Mouse (Mus musculus) forebrain, embryonic 14.5 days (tissue): Measurements from ENCODE around the gene Slc35e4. TPM values are rescaled to one million over a fixed set of nuclear protein-coding genes. Genes with fewer than 3 reads are reported as not detected.
A peak's percentile ranks its signal among the peaks of the same experiment; 100 is the strongest.
"Not testable (repeated sequence)": the region's sequence is repeated elsewhere in the genome, so short reads cannot be mapped to it uniquely, and the experiment has no call there.

Source experiments
- ATAC-seq: fragments of 200-750 bp; cut with Nextera tagmentation; 2 replicates; pipeline ENCODE4 v1.8.0; 2017; ENCODE audit warnings: mild to moderate bottlenecking, moderate library complexity
- DNase-seq: peaks from one replicate; pipeline ENCODE4 v3.0.0-alpha.2; 2015; ENCODE audit warnings: low spot score
- H3K27ac ChIP-seq: fragments of 300-500 bp; sonication (generic); 2 replicates; pipeline ENCODE4 v1.5.1; 2014; ENCODE audit warnings: low read depth, mild to moderate bottlenecking, control low read depth, low read length, moderate library complexity
- H3K27me3 ChIP-seq: fragments of 300-500 bp; sonication (generic); replicated peaks from 2 replicates; pipeline ENCODE4 v1.6.1; 2014; ENCODE audit warnings: low read length, control low read depth, mixed read lengths; ENCODE audit not compliant: control insufficient read depth, insufficient read depth
- H3K36me3 ChIP-seq: fragments of 300-500 bp; sonication (generic); 2 replicates; pipeline ENCODE4 v1.6.1; 2014; ENCODE audit warnings: low read length, control low read depth; ENCODE audit not compliant: control insufficient read depth, insufficient read depth
- H3K4me1 ChIP-seq: fragments of 300-500 bp; sonication (generic); 2 replicates; pipeline ENCODE4 v1.6.1; 2014; ENCODE audit warnings: antibody characterized with exemption, low read length, control low read depth; ENCODE audit not compliant: control insufficient read depth, insufficient read depth
- H3K4me2 ChIP-seq: fragments of 300-500 bp; sonication (generic); 2 replicates; pipeline ENCODE4 v1.6.1; 2014; ENCODE audit warnings: mild to moderate bottlenecking, control low read depth, low read length
- H3K4me3 ChIP-seq: fragments of 300-500 bp; sonication (generic); 2 replicates; pipeline ENCODE4 v1.5.1; 2014; ENCODE audit warnings: low read depth, low read length, control low read depth
- H3K9ac ChIP-seq: fragments of 300-500 bp; sonication (generic); 2 replicates; pipeline ENCODE4 v1.6.1; 2014; ENCODE audit warnings: mild to moderate bottlenecking, low read length, control low read depth, moderate library complexity
- H3K9me3 ChIP-seq: fragments of 300-500 bp; sonication (generic); replicated peaks from 2 replicates; pipeline ENCODE4 v1.6.1; 2016; ENCODE audit warnings: low read length, control low read depth, mixed read lengths; ENCODE audit not compliant: control insufficient read depth
- WGBS: fragments of 180-500 bp; shearing (Covaris S2); extraction: QIAGEN DNeasy Blood & Tissue Kit; methylation state at CpG from one replicate; pipeline ENCODE4 v1.1.7; 2014; 5-methylcytosine and 5-hydroxymethylcytosine counted together
- polyA plus RNA-seq: library from polyadenylated mRNA; unstranded; fragments of >200 nt; fragmentation: Nextera tagmentation; extraction: Ambion mirVana; gene quantifications from 2 replicates; pipeline ENCODE4 v1.2.1, GENCODE M21; 2014

The Slc35e4 gene
- polyA plus RNA-seq = 8.0 and 10.6 TPM in 2 replicates

DNA sequence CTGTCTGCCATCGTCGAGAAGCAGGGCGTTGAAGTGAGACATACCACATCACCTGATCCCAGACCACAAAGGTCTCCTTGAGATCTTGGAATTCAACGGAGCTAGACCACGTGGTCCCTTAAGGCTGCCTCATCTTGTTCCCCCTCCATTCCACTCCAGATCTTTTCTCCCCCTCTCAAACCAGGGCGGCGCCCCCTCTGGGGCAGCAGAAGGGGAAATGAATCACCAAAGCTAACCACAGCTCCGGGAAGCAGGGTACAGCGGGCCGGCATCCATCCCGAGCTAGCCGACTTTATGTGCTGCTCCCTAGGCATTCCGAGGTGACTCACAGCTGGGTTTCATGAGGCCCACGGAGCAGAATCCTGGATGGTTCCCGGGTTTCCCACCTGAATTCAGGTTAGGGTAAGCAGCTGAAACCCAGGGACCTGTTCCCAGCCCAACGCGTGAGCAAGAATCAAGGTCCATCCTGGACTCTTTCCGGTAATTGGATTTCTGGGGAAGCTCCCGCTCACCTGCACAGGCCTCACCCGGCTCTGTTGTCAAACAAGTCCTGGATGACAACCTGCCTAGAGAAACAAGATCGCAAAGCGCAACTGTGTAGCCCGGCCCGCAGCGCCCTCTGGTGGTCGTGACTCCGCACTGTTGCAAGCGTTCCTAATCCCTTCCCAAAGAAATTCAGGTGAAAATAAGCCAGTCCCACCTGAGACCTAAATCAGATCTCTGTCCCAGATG lies at the start of gene Slc35e4:
TSS of gene Slc35e4 (minus strand) at position 556 of the 732 bp plus-strand sequence.
- WGBS = under 1% methylated on average over 27 of the region's 28 CpGs
- peak; percentile 87 for DNase-seq

DNA sequence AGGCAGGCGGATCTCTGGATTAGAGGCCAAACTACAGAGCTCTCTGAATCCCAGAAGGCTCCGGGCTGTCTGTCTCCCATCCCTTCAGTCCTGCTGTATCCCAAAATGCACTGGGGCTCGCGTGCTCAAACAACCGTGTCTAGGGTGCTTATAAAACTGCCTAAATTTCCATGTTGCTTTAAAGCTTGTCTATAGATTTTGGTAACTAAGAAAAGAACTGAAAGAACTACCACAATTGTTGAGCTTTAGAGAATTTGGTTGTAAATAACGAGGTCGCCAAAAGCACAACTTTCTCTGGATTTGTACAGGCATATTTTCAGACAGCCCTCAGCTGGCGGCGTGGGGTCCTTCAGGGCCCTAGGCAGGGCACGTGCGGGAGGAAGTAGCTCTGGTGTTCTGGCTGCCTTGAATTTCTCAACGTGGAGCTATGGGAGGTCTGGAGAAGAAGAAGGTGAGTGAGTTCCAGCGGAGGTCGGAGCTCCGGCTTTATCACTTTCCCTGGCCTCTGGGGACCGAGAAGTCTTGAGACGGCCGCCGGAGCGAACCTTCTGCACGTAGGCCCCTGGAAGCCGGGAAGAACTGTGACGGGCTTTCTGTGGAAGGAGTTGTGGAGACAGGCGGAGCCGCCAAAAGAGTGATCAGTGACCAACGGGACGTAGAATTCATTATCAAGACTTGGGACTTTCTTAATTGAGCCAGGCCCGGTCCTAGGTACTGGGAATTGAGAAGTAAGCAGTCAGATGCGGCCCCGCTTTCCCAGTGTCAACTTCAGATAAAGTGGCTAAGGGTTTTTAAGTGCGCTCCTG lies 49.3 kb upstream of the Slc35e4 start, which contains the start of gene Pes1:
TSS of gene Pes1 (plus strand) at position 366 of the 806 bp plus-strand sequence.
- Histone ChIP-seq H3K4me3 (peak within 1 kb of the TSS; percentile 87), H3K4me1 (peaks cover 7% of the 10 kb centered on the region; the same call in 1 of the 2 replicates), H3K27ac (peak within 1 kb of the TSS; percentile 58; the same call in 1 of the 2 replicates), H3K27me3 (no peaks in the 10 kb centered on the region), H3K9ac (peak within 1 kb of the TSS; percentile 81), H3K9me3 (no peaks in the 10 kb centered on the region), H3K36me3 (peaks cover 10% of the 10 kb centered on the region), H3K4me2 (peak within 1 kb of the TSS; percentile 85)
- ATAC-seq (peak; percentile 98), DNase-seq (peak; percentile 96)
- under 1% methylated on average over 31 of the region's 31 CpGs for WGBS

More for the DNA sequence above, at the start of gene Slc35e4:
- peak within 1 kb of the TSS; percentile 73 for H3K9ac ChIP-seq
- H3K4me1 ChIP-seq = peaks cover 15% of the 10 kb centered on the region
- peak within 1 kb of the TSS; percentile 0; the same call in 1 of the 2 replicates for H3K27ac ChIP-seq
- H3K9me3 ChIP-seq = no peaks in the 10 kb centered on the region
- peak; percentile 66 for ATAC-seq
- H3K4me3 ChIP-seq = peak within 1 kb of the TSS; percentile 59
- no peaks in the 10 kb centered on the region for H3K36me3 ChIP-seq
- H3K4me2 ChIP-seq = peak within 1 kb of the TSS; percentile 96
- H3K27me3 ChIP-seq = no peaks in the 10 kb centered on the region

DNA sequence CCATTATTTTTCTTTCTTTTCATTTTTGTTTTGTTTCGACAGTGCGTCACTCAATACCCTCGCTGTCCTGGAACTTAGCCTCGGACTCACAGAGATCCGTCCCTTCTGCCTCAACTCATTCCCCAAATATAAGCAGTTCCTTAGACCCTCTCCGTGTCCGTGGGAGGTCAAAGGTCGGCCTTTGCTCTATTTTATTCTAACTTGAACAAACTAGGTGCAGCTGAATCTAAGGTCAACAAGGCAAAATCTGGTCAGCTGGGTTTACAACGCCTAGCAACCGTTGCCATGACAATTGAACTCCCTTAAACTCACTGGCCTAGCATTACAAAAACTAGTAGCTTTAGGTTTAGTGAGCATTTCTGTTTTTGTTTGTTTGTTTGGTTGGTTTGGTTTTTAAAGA lies 48.7 kb upstream of the Slc35e4 start:
- ATAC-seq = peak; percentile 47
- peak; percentile 17 for DNase-seq
- H3K27ac ChIP-seq = peak overlapping the region; percentile 58; the same call in 1 of the 2 replicates

GRCm38 (mm10) chr11:3961761-3962160 lies 47.3 kb upstream of the Slc35e4 start:
- H3K4me2 ChIP-seq = no peak overlapping the region
- H3K9me3 ChIP-seq = no peaks in the 10 kb centered on the region
- H3K4me1 ChIP-seq = peaks cover 7% of the 10 kb centered on the region; the same call in 1 of the 2 replicates
- H3K36me3 ChIP-seq = no peaks in the 10 kb centered on the region
- DNase-seq (no peak), ATAC-seq (no peak)
- no peak overlapping the region for H3K9ac ChIP-seq
- 73% methylated on average over 3 of the region's 3 CpGs for WGBS
- no peak overlapping the region for H3K4me3 ChIP-seq
- no peak overlapping the region for H3K27ac ChIP-seq
- H3K27me3 ChIP-seq = no peaks in the 10 kb centered on the region

More for the DNA sequence above, 48.7 kb upstream of the Slc35e4 start:
- Histone ChIP-seq H3K9ac (peak overlapping the region; percentile 81), H3K4me3 (peak overlapping the region; percentile 87), H3K4me2 (peak overlapping the region; percentile 85), H3K27me3 (no peaks in the 10 kb centered on the region), H3K4me1 (peaks cover 7% of the 10 kb centered on the region; the same call in 1 of the 2 replicates), H3K9me3 (no peaks in the 10 kb centered on the region), H3K36me3 (peaks cover 6% of the 10 kb centered on the region)
- WGBS = 86% methylated on average over 10 of the region's 10 CpGs

DNA sequence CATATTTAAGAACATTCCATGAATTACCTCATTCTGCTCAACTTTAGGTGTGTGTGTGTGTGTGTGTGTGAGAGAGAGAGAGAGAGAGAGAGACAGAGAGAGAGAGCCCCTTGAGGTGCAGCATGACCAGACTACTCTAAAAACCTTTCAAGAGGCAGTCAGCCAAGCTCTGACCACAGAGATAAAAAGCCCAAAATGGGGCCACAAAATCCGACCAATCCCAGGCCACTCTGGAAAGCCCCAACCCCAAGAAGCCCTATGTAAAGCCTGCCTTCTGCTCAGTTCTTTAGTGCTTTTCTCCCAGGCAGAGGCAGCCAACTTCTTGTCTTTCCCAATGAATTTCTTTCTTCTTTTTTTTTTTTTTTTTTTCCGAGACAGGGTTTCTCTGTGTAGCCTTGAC lies 46.4 kb upstream of the Slc35e4 start:
- H3K9me3 ChIP-seq = no peaks in the 10 kb centered on the region
- H3K9ac ChIP-seq = no peak overlapping the region
- no peak overlapping the region for H3K27ac ChIP-seq
- whole genome bisulfite sequencing = 56% methylated on average over 2 of the region's 2 CpGs
- H3K4me2 ChIP-seq = no peak overlapping the region
- H3K4me3 ChIP-seq = no peak overlapping the region
- no peaks in the 10 kb centered on the region for H3K27me3 ChIP-seq
- DNase-seq (no peak), ATAC-seq (no peak)
- peaks cover 7% of the 10 kb centered on the region; the same call in 1 of the 2 replicates for H3K4me1 ChIP-seq
- H3K36me3 ChIP-seq = no peaks in the 10 kb centered on the region

- ATAC-seq, H3K27me3 ChIP-seq, H3K4me2 ChIP-seq, H3K4me3 ChIP-seq, H3K27ac ChIP-seq, DNase-seq, H3K9ac ChIP-seq, H3K36me3 ChIP-seq, H3K4me1 ChIP-seq, H3K9me3 ChIP-seq: not testable (repeated sequence)
- WGBS = 70% methylated on average over 4 of the region's 4 CpGs
Observed at GRCm38 (mm10) chr11:3955371-3955770, 40.9 kb upstream of the Slc35e4 start.

GRCm38 (mm10) chr11:3954876-3955275 lies 40.4 kb upstream of the Slc35e4 start:
- not testable (repeated sequence) for H3K4me3 ChIP-seq, ATAC-seq, H3K36me3 ChIP-seq, H3K27me3 ChIP-seq, H3K4me2 ChIP-seq, H3K4me1 ChIP-seq, H3K9ac ChIP-seq, DNase-seq, H3K27ac ChIP-seq, H3K9me3 ChIP-seq
- 75% methylated on average over 5 of the region's 5 CpGs for WGBS

- H3K4me2 ChIP-seq = no peak overlapping the region
- ATAC-seq (no peak), DNase-seq (no peak)
- 9% methylated on average over 1 of the region's 1 CpGs for WGBS
- H3K9me3 ChIP-seq = no peaks in the 10 kb centered on the region
- no peaks in the 10 kb centered on the region for H3K27me3 ChIP-seq
- no peak overlapping the region for H3K9ac ChIP-seq
- no peak overlapping the region for H3K27ac ChIP-seq
- no peaks in the 10 kb centered on the region for H3K4me1 ChIP-seq
- no peaks in the 10 kb centered on the region for H3K36me3 ChIP-seq
- H3K4me3 ChIP-seq = no peak overlapping the region
Observed at GRCm38 (mm10) chr11:3946386-3946785, 31.9 kb upstream of the Slc35e4 start.
